Mouse (Mus musculus) CH12.LX (cell line): ENCODE measurements at regions not wholly inside any gene's neighbourhood (a gene's known extent, or its start where the extent isn't known, plus 50 kb on each side); places are given as distances from the start of the nearest gene placed in this dataset.

Experiments
- DNase-seq: peaks from one replicate; pipeline ENCODE4 v3.0.0-alpha.2; 2013; ENCODE audit errors: extremely low read depth
- H3K27ac ChIP-seq: 2 replicates; pipeline ENCODE4 v1.5.1; 2012; ENCODE audit warnings: low read depth, mild to moderate bottlenecking, control low read depth, moderate library complexity; ENCODE audit not compliant: insufficient read depth
- H3K27me3 ChIP-seq: replicated peaks from 2 replicates; pipeline ENCODE3; 2012; ENCODE audit warnings: inconsistent platforms
- H3K36me3 ChIP-seq, 2 experiments: replicated peaks in 1 of 2; 2 replicates each; pipeline versions ENCODE3 to v1.6.1; 2012; ENCODE audit warnings: inconsistent platforms in 1 of 2, low read length in 1 of 2, mild to moderate bottlenecking in 1 of 2, mixed read lengths in 1 of 2, moderate library complexity in 1 of 2; ENCODE audit not compliant: control insufficient read depth in 1 of 2, insufficient read depth in 1 of 2
- H3K4me1 ChIP-seq, 2 experiments: 2 replicates each; pipeline ENCODE4 v1.6.1; 2012; ENCODE audit warnings: inconsistent platforms in 1 of 2, moderate library complexity in 1 of 2; ENCODE audit not compliant: insufficient read depth in 2 of 2, control insufficient read depth in 1 of 2
- H3K4me2 ChIP-seq: 2 replicates; pipeline ENCODE4 v1.6.1; 2012; ENCODE audit warnings: low read depth, mild to moderate bottlenecking, control low read depth; ENCODE audit not compliant: poor library complexity, insufficient read depth, severe bottlenecking
- H3K4me3 ChIP-seq, 3 experiments: fragments of 150-350 bp in 1 of 3; sonication (generic) in 1 of 3; replicated peaks in 1 of 3; 2 replicates each; pipeline versions ENCODE3 to v1.5.1; 2011 to 2012; ENCODE audit warnings: low read depth in 2 of 3, low read length in 2 of 3, mild to moderate bottlenecking in 2 of 3, moderate library complexity in 2 of 3, control low read depth in 1 of 3, improper control_type of control experiment in 1 of 3, inconsistent platforms in 1 of 3, mixed read lengths in 1 of 3; ENCODE audit not compliant: poor library complexity in 1 of 3
- H3K79me2 ChIP-seq: replicated peaks from 2 replicates; pipeline ENCODE4 v1.6.1; 2012; ENCODE audit warnings: mild to moderate bottlenecking, moderate library complexity; ENCODE audit not compliant: control insufficient read depth, poor library complexity, insufficient read depth, severe bottlenecking; ENCODE audit errors: extremely low read depth
- H3K9ac ChIP-seq: 2 replicates; pipeline ENCODE4 v1.6.1; 2012; ENCODE audit warnings: low read depth, mild to moderate bottlenecking, control low read depth, moderate library complexity; ENCODE audit not compliant: insufficient read depth
- H3K9me3 ChIP-seq: replicated peaks from 2 replicates; pipeline ENCODE3; 2012; ENCODE audit warnings: low read length, inconsistent platforms, mixed read lengths
- CHD1 ChIP-seq: IDR thresholded peaks from 2 replicates; pipeline ENCODE4 v1.6.1; 2012; ENCODE audit warnings: low read depth, low read length, improper control_type of control experiment, inconsistent platforms
- CHD2 ChIP-seq: IDR thresholded peaks from 2 replicates; pipeline ENCODE4 v1.6.1; 2011; ENCODE audit warnings: low read length, improper control_type of control experiment
- ETS1 ChIP-seq: conservative IDR thresholded peaks from 2 replicates; pipeline ENCODE4 v1.6.1; 2012; ENCODE audit warnings: low read depth, mild to moderate bottlenecking, inconsistent platforms, low read length, improper control_type of control experiment, moderate library complexity
- HCFC1 ChIP-seq: IDR thresholded peaks from 2 replicates; pipeline ENCODE4 v1.6.1; 2012; ENCODE audit warnings: low read depth, mild to moderate bottlenecking, inconsistent platforms, low read length, improper control_type of control experiment
- JUN ChIP-seq: IDR thresholded peaks from 2 replicates; pipeline ENCODE4 v1.6.1; 2011; ENCODE audit warnings: low read depth, mild to moderate bottlenecking, low read length, improper control_type of control experiment, moderate library complexity; ENCODE audit not compliant: insufficient read depth
- MAFK ChIP-seq: IDR thresholded peaks from 2 replicates; pipeline ENCODE4 v1.6.1; 2011; ENCODE audit warnings: low read length, improper control_type of control experiment; ENCODE audit not compliant: insufficient replicate concordance
- MEF2A ChIP-seq: IDR thresholded peaks from 2 replicates; pipeline ENCODE4 v1.6.1; 2014; ENCODE audit warnings: low read depth, mild to moderate bottlenecking, inconsistent platforms, low read length, improper control_type of control experiment, borderline replicate concordance
- MXI1 ChIP-seq: IDR thresholded peaks from 2 replicates; pipeline ENCODE4 v1.6.1; 2011; ENCODE audit warnings: mild to moderate bottlenecking, low read depth, low read length, improper control_type of control experiment
- NELFE ChIP-seq: IDR thresholded peaks from 2 replicates; pipeline ENCODE4 v1.6.1; 2011; ENCODE audit warnings: low read depth, low read length, improper control_type of control experiment
- POLR2AphosphoS2 ChIP-seq: IDR thresholded peaks from 2 replicates; pipeline ENCODE4 v1.6.1; 2011; ENCODE audit warnings: low read depth, low read length, improper control_type of control experiment
- TBP ChIP-seq: conservative IDR thresholded peaks from 2 replicates; pipeline ENCODE4 v1.6.1; 2011; ENCODE audit warnings: low read depth, low read length, improper control_type of control experiment
- TCF12 ChIP-seq: IDR thresholded peaks from 2 replicates; pipeline ENCODE4 v1.6.1; 2014; ENCODE audit warnings: low read depth, mild to moderate bottlenecking, inconsistent platforms, low read length, improper control_type of control experiment
- ZNF384 ChIP-seq: IDR thresholded peaks from 2 replicates; pipeline ENCODE4 v1.6.1; 2012; ENCODE audit warnings: low read depth, low read length, improper control_type of control experiment, inconsistent platforms
- dilution Hi-C: fragments of 300-500 bp; cut with MboI; formaldehyde crosslinking; loops from 2 replicates; pipeline ENCODE4 v1.14.3; 2020; ENCODE audit warnings: low sequenced_read_pairs; ENCODE audit not compliant: extremely low pct_unique_long_range_greater_than_20kb, extremely low pct_ligation_motif_present
- in situ Hi-C: fragments of 300-500 bp; cut with MboI; formaldehyde crosslinking; loops from 3 replicates; pipeline ENCODE4 v1.14.3; 2019; ENCODE audit warnings: low sequenced_read_pairs, low pct_ligation_motif_present, low pct_unique_long_range_greater_than_20kb, mixed read lengths

DNA sequence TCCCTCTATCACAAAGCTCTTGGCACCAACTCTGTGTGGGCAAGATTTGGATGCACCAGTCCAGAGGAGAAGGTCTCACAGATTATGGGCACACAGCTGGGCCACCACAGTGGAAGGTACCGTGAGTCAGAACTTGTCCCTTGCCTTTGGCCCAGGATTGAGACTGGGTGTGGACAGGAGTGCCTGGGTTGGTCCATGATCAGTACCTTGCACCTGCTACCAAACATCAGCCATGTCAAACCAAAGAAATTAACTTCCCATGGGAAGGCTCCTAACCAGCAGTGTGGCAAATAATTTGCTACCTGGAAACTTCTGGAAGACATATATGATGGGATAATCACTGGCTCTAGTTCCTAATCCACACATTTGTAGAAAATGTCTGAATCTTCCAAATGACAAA is 49.9 kb upstream of the Fcnb start:
- peaks cover 91% of the 10 kb centered on the region for H3K27me3 ChIP-seq
- no peak overlapping the region for H3K9ac ChIP-seq
- dilution Hi-C loops, result no loop called here
- no peaks in the 10 kb centered on the region for H3K36me3 ChIP-seq
- no peak overlapping the region for H3K27ac ChIP-seq
- in situ Hi-C loops, result no loop called here
- no peak for DNase-seq
- H3K4me3 ChIP-seq, result no peak overlapping the region
- no peaks in the 10 kb centered on the region for H3K9me3 ChIP-seq
- no peaks in the 10 kb centered on the region for H3K4me1 ChIP-seq
- no peak overlapping the region for H3K4me2 ChIP-seq
- no peaks in the 10 kb centered on the region for H3K79me2 ChIP-seq
- TF ChIP-seq MEF2A, result no peak
- TF ChIP-seq ZNF384, result no peak
- no peak for TF ChIP-seq ETS1
- no peak for TF ChIP-seq CHD2
- TF ChIP-seq MAFK, result no peak
- TF ChIP-seq CHD1, result no peak
- TF ChIP-seq POLR2AphosphoS2, result no peak
- TF ChIP-seq NELFE, result no peak
- TF ChIP-seq TCF12, result no peak
- no peak for TF ChIP-seq TBP
- no peak for TF ChIP-seq MXI1
- TF ChIP-seq HCFC1, result no peak
- TF ChIP-seq JUN, result no peak
